Mouse (Mus musculus) monocyte, adult 59 days (primary cell): ENCODE measurements around the gene Ubxn11. TPM values are rescaled to one million over a fixed set of nuclear protein-coding genes. Genes with fewer than 3 reads are reported as not detected.

Experiments used
- total RNA-seq, 2 experiments: library from RNA; stranded (reverse); gene quantifications; one replicate each; pipeline ENCODE4 v1.2.4; 2023

Ubxn11 gene
- 1 to 10 TPM; 3.6 to 8.2 TPM for total RNA-seq

DNA sequence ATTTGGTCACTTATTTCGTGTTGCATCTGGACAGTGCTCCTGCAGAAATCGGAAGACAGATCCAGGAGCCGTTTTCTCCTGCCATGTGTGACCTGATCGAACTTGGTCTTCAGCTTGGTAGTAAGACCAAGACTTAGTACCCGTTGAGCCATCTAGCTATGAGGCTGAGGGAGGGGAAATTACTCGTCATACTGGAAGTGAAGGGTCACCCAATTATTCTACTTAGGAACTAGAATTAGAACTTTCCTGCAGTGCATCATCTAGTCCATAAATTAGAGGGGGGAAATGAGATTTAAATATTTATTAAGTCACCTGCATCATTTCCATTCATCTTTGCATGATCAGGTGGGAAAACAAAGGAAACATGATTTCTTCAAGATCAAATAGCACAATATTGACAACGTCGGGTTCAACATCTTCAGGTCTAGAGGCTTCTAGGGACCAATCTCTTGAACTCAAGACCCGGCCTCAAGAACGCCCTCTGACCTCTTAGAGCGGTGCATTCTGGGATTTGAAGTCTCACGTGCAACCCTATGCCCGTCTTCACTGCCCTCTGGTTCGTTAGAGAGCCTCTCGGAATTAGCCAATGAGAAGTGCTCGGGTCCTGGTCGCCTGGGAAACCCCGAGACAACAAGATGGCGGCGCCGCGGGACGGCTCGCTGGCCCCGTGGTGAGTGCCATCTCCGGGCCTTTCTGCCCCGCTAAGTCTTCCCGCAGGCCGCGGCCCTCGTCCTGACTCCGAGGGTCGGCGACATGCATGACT, at the start of gene Ubxn11:
Gene Ubxn11, plus strand, starts transcription at position 592 of the 763 bp plus-strand sequence.

GRCm38 (mm10) chr4:134053538-134053937, 48.8 kb upstream of the Ubxn11 start, which contains the start of gene Zfp683:
Gene Zfp683 (plus strand): TSS chr4:134053838.

GRCm38 (mm10) chr4:134060135-134060865, 42.1 kb upstream of the Ubxn11 start, which contains the start of gene Crybg2:
Gene Crybg2 (plus strand): TSS chr4:134060815.

GRCm38 (mm10) chr4:134094923-134095547, 7.3 kb upstream of the Ubxn11 start, which contains the start of gene Cd52:
Gene Cd52 (minus strand): TSS chr4:134095082.

DNA sequence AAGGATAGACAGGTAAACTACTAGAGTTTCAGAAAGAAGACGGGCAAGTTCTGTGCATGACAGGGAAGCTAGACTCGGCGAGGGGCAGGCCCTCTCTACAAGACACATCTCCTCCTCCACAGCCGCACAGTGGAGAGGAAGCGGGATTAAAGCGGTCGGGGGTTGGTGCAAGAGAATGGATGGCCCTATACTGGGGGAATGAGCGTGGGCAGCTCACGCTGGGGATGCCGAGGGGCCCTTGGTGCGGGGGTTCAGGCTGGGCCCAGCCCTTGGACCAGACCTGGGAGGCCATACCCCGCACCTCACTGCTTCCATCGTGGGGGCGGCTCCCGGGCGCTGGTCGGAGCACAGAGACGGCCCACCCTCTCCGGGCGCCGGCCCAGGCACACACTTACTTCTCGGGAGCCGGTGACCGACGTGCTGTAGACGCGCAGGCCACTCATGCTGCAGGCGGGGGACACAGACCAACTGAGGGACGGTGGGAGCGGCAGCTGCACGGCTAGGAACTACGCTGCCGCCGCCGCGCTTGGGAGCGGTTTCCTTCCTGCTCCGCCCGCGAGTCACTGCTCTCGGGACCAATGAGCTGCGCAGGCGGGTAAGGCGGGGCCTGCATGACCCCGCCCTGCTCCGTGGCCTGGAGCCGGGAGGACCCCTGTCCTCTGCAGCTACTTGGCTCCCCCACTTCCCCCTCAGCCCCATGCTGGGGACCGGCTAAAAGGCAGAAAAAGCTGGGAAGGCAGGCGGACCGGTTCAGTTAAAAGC, 26.0 kb downstream of the Ubxn11 start, which contains the start of gene Sh3bgrl3:
Gene Sh3bgrl3, minus strand, starts transcription at position 569 of the 762 bp plus-strand sequence.

Other genes starting within 250 kb of the Ubxn11 start
- gene Rps6ka1, start 214.8 kb upstream of the Ubxn11 start, total RNA-seq = 100 to 1,000 TPM; 171 to 182 TPM
- 100 to 1,000 TPM; 124 to 129 TPM for gene Hmgn2, start 133.9 kb upstream of the Ubxn11 start, total RNA-seq
- gene Dhdds, start 101.7 kb upstream of the Ubxn11 start, total RNA-seq = 10 to 100 TPM; 39.2 to 39.5 TPM
- under 1 TPM in 1 of 2 experiments, not detected in 1; 0.37 TPM for gene Lin28a, start 83.7 kb upstream of the Ubxn11 start, total RNA-seq
- not detected for gene Zfp683, start 48.7 kb upstream of the Ubxn11 start, total RNA-seq
- gene Crybg2, start 41.8 kb upstream of the Ubxn11 start, total RNA-seq = under 1 TPM in 1 of 2 experiments, not detected in 1; 0.64 TPM
- gene Cd52, start 7.5 kb upstream of the Ubxn11 start, total RNA-seq = 1,000 to 10,000 TPM in 1 of 2 experiments, 100 to 1,000 TPM in 1; 974 to 1,106 TPM
- 100 to 1,000 TPM; 743 to 766 TPM for gene Sh3bgrl3, start 26.2 kb downstream of the Ubxn11 start, total RNA-seq
- 10 to 100 TPM; 14.3 to 16.1 TPM for gene Cep85, start 84.5 kb downstream of the Ubxn11 start, total RNA-seq
- gene Gm7534, start 100.4 kb downstream of the Ubxn11 start, total RNA-seq = not detected
- gene Catsper4, start 124.8 kb downstream of the Ubxn11 start, total RNA-seq = not detected
- not detected for gene Cnksr1, start 135.8 kb downstream of the Ubxn11 start, total RNA-seq
- not detected for gene E130218I03Rik, start 141.1 kb downstream of the Ubxn11 start, total RNA-seq
- gene Zfp593, start 143.0 kb downstream of the Ubxn11 start, total RNA-seq = 10 to 100 TPM; 12.7 to 15.7 TPM
- gene Gm30191, start 144.4 kb downstream of the Ubxn11 start, total RNA-seq = not detected
- gene Grrp1, start 151.5 kb downstream of the Ubxn11 start, total RNA-seq = not detected
- gene Pdik1l, start 185.3 kb downstream of the Ubxn11 start, total RNA-seq = 10 to 100 TPM in 1 of 2 experiments, 1 to 10 TPM in 1; 9.4 to 10.7 TPM
- gene Trim63, start 212.6 kb downstream of the Ubxn11 start, total RNA-seq = not detected
- gene Slc30a2, start 240.6 kb downstream of the Ubxn11 start, total RNA-seq = not detected